Mouse (Mus musculus) embryonic facial prominence, embryonic 14.5 days (tissue): ENCODE measurements at regions not wholly inside any gene's neighbourhood (a gene's known extent, or its start where the extent isn't known, plus 50 kb on each side); places are given as distances from the start of the nearest gene placed in this dataset.

Source experiments
- ATAC-seq: fragments of 200-750 bp; cut with Nextera tagmentation; 2 replicates; pipeline ENCODE4 v1.8.0; 2017; ENCODE audit warnings: low read depth, moderate number of reproducible peaks, moderate TSS enrichment
- DNase-seq: peaks from one replicate; pipeline ENCODE4 v3.0.0-alpha.2; 2015; ENCODE audit warnings: low spot score
- H3K27ac ChIP-seq: fragments of 300-500 bp; sonication (generic); replicated peaks from 2 replicates; pipeline ENCODE4 v1.5.1; 2014; ENCODE audit warnings: low read depth, mild to moderate bottlenecking, low read length, moderate library complexity
- H3K27me3 ChIP-seq: fragments of 300-500 bp; sonication (generic); replicated peaks from 2 replicates; pipeline ENCODE4 v1.6.1; 2014; ENCODE audit warnings: low read length; ENCODE audit not compliant: control insufficient read depth, insufficient read depth
- H3K36me3 ChIP-seq: fragments of 300-500 bp; sonication (generic); 2 replicates; pipeline ENCODE4 v1.6.1; 2014; ENCODE audit warnings: low read length, mixed read lengths; ENCODE audit not compliant: control insufficient read depth, insufficient read depth
- H3K4me1 ChIP-seq: fragments of 300-500 bp; sonication (generic); 2 replicates; pipeline ENCODE4 v1.6.1; 2014; ENCODE audit warnings: antibody characterized with exemption, low read length; ENCODE audit not compliant: control insufficient read depth, insufficient read depth
- H3K4me2 ChIP-seq: fragments of 300-500 bp; sonication (generic); 2 replicates; pipeline ENCODE4 v1.6.1; 2014; ENCODE audit warnings: low read depth, mild to moderate bottlenecking, low read length, moderate library complexity, mixed read lengths
- H3K4me3 ChIP-seq: fragments of 300-500 bp; sonication (generic); 2 replicates; pipeline ENCODE4 v1.5.1; 2014; ENCODE audit warnings: low read depth, mild to moderate bottlenecking, low read length
- H3K9ac ChIP-seq: fragments of 300-500 bp; sonication (generic); 2 replicates; pipeline ENCODE4 v1.6.1; 2014; ENCODE audit warnings: low read depth, mild to moderate bottlenecking, low read length, moderate library complexity, mixed read lengths
- H3K9me3 ChIP-seq: fragments of 300-500 bp; sonication (generic); 2 replicates; pipeline ENCODE4 v1.6.1; 2016; ENCODE audit warnings: low read length; ENCODE audit not compliant: control insufficient read depth
- WGBS: fragments of 180-500 bp; shearing (Covaris S2); extraction: QIAGEN DNeasy Blood & Tissue Kit; methylation state at CpG from one replicate; pipeline ENCODE4 v1.1.7; 2014; 5-methylcytosine and 5-hydroxymethylcytosine counted together

DNA sequence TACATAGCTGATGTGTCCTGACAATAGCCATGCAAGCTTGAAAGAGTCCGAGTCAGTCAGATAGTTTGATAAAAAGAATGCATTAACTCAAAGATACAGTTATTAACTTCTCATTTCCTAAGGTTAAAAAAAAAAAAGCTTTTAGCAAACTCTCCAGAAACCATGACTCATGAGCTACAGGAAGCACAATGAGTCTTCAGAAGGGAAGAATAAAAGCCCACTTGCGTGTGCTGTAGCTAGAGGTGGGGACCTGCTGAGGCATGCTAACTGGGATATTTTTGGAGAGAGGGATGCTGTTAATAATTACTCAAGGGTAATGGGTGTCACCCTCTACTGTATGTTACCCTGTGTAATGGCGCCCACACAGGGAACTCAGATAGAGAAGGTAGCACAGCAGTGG, 147.0 kb downstream of the Utp6 start:
- Histone ChIP-seq H3K36me3 (no peaks in the 10 kb centered on the region), H3K9ac (no peak overlapping the region), H3K4me2 (no peak overlapping the region), H3K27ac (no peak overlapping the region), H3K27me3 (no peaks in the 10 kb centered on the region), H3K4me3 (no peak overlapping the region), H3K9me3 (no peaks in the 10 kb centered on the region), H3K4me1 (no peaks in the 10 kb centered on the region)
- no peak for ATAC-seq
- WGBS = 86% methylated on average over 3 of the region's 3 CpGs
- DNase-seq = no peak

DNA sequence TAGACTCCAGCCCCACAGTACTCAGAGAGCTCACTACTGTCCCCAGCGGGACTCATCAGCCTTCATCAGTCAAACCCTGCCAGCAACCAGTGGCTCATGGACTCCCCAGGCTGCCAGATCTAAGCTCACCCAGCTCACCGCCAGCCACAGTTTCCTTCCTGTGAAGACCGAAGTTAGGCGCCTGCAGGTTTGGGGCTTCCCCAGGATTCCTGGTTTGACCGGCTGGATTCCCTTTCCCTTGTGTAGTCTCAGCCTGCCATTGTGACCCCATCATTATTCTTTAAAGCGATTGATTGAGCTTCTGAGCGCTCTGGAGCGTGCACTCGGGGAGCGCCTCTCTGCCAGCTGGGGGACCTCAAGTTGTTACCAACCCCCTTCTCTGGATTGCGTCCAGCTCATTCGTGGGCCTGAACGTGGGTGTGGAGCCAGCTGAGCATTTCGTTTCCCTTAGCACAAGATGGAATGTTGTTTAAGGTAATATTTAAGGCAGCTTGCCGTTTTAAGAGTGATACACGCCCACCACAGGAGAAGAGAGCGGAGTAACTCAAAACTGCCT, 155.2 kb downstream of the Utp6 start:
- H3K4me2 ChIP-seq = peak overlapping the region; percentile 37
- H3K27me3 ChIP-seq = no peaks in the 10 kb centered on the region
- no peak overlapping the region for H3K4me3 ChIP-seq
- DNase-seq = peak; percentile 85
- ATAC-seq = peak; percentile 41
- H3K9me3 ChIP-seq = no peaks in the 10 kb centered on the region
- peaks cover 44% of the 10 kb centered on the region for H3K4me1 ChIP-seq
- H3K9ac ChIP-seq = no peak overlapping the region
- WGBS = 9% methylated on average over 16 of the region's 17 CpGs
- H3K27ac ChIP-seq = peak overlapping the region; percentile 86
- H3K36me3 ChIP-seq = no peaks in the 10 kb centered on the region

DNA sequence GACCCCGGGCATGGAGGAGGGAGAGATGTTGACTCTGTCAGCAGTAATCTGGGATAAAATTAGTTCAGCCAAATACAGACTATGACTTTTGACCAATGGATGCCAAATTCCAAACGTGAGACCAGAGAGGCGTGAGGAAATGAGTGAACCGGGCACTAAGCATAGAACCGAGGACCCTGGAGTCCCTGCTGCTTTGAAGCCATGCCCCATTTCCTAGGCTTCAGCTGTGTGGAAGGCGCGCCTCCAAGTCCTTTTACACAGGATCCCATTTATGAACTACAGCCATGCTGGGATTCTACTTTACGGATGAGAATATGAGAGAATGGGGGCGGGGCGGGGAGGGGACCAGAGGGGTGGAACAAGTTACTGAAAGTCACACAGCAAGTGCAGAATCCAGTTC, 155.8 kb downstream of the Utp6 start:
- peak overlapping the region; percentile 37 for H3K4me2 ChIP-seq
- 46% methylated on average over 10 of the region's 10 CpGs for WGBS

DNA sequence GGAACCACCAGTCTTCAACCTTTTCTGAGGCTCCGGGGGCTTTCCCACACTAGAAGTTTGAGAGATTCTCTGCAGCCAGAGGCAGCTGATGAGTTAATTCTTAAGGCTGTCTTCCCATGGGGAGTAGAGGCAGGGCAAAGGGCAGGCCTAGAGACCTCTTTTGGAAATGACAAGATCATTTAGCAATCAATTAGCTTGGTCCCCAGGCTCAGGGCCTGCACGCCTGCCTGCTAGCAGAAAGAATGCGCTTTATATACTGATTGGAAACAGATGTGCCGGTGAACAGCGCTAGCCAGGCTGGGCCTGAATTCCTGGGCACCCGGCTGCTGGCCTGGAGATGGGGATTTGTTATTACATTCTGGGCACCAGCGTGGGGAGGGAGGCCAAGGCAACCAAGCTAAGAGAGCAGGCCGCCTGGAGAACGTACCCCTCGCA, 156.2 kb downstream of the Utp6 start:
- no peak overlapping the region for H3K4me3 ChIP-seq
- no peak overlapping the region for H3K9ac ChIP-seq
- 14% methylated on average over 10 of the region's 10 CpGs for WGBS
- H3K27ac ChIP-seq = peak overlapping the region; percentile 86
- H3K9me3 ChIP-seq = no peaks in the 10 kb centered on the region
- ATAC-seq (peak; percentile 76), DNase-seq (peak; percentile 96)
- H3K4me2 ChIP-seq = 0 out of 2 replicates have a peak overlapping the region, but pooled peaks have one; percentile 37
- H3K36me3 ChIP-seq = no peaks in the 10 kb centered on the region
- H3K27me3 ChIP-seq = no peaks in the 10 kb centered on the region
- peaks cover 45% of the 10 kb centered on the region for H3K4me1 ChIP-seq

More for the DNA sequence above, 155.8 kb downstream of the Utp6 start:
- Histone ChIP-seq H3K4me3 (no peak overlapping the region), H3K4me1 (peaks cover 45% of the 10 kb centered on the region), H3K9me3 (no peaks in the 10 kb centered on the region), H3K9ac (no peak overlapping the region), H3K27me3 (no peaks in the 10 kb centered on the region), H3K36me3 (no peaks in the 10 kb centered on the region), H3K27ac (peak overlapping the region; percentile 86)
- DNase-seq = no peak
- peak; percentile 34 for ATAC-seq

DNA sequence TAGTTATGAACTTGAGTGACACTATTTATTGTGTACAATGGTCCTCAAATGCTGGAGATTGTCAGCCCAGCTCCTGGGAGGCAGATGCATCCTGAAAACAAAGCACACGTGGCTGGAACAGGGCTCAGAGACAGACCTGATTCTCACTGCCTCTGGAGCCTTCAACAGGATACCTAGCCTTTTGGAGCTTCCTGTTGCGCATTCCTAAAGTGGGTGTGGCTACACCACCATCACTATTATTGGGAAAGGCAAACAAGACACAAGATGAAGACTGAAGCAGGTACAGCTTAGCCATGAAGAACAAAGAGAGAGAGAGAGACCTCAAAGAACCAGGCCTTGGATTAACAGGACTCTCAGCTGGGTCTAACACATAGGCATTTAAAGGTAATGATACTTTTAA, 158.2 kb downstream of the Utp6 start:
- Histone ChIP-seq H3K9me3 (no peaks in the 10 kb centered on the region), H3K4me1 (peaks cover 47% of the 10 kb centered on the region)
- WGBS = 65% methylated on average over 2 of the region's 2 CpGs

DNA sequence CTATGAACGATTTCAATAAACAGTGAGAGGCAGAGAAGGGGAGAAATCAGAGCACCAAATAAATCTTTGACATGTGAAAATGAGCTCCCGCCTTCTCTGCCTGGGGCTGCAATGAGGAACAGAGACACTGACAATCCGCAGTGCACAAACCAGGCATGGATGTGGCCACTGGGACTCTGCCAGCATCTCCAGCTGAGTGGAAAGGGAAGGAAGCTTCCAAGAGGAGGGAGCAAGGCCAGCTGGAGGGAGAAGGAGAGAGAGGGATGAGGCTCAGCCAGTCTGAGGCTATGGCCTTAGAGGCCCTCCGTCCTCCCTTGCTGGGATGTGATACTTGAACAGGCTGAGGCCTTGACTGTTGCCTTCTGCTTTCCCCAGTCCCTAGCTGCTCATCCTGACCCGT, 159.2 kb downstream of the Utp6 start:
- H3K27me3 ChIP-seq = no peaks in the 10 kb centered on the region
- ATAC-seq (peak; percentile 51), DNase-seq (peak; percentile 92)
- 43% methylated on average over 5 of the region's 5 CpGs for WGBS
- H3K4me2 ChIP-seq = no peak overlapping the region
- no peaks in the 10 kb centered on the region for H3K36me3 ChIP-seq
- H3K27ac ChIP-seq = peak overlapping the region; percentile 36
- no peak overlapping the region for H3K9ac ChIP-seq
- peaks cover 47% of the 10 kb centered on the region for H3K4me1 ChIP-seq
- H3K9me3 ChIP-seq = no peaks in the 10 kb centered on the region
- no peak overlapping the region for H3K4me3 ChIP-seq

More for the DNA sequence above, 158.2 kb downstream of the Utp6 start:
- ATAC-seq = no peak
- no peak overlapping the region for H3K4me2 ChIP-seq
- DNase-seq = no peak
- no peaks in the 10 kb centered on the region for H3K36me3 ChIP-seq
- no peak overlapping the region for H3K27ac ChIP-seq
- no peaks in the 10 kb centered on the region for H3K27me3 ChIP-seq
- H3K9ac ChIP-seq = no peak overlapping the region
- H3K4me3 ChIP-seq = no peak overlapping the region

DNA sequence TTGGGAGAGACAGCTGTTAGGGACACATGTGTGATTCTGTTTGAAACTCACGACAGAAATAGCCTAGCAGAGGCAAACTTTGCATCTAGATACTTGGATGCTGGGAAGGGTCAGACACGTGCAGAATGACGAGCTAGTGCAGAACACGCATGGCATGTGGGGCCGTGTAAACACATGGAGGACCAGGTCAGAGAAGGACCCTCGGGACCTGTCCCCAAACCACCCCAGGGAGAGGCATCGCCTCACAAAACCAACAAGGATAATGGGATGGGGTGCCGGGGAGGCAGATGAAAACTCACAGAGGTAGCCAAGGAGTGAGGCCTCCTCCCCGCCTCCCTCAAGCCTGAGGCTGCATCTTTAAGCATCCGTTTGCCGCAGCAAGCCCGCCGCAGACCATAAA, 159.6 kb downstream of the Utp6 start:
- Histone ChIP-seq H3K4me2 (no peak overlapping the region; the same call in 1 of the 2 replicates), H3K4me3 (no peak overlapping the region), H3K27me3 (no peaks in the 10 kb centered on the region), H3K9ac (peak overlapping the region; percentile 11; the same call in 1 of the 2 replicates), H3K36me3 (no peaks in the 10 kb centered on the region), H3K27ac (peak overlapping the region; percentile 36), H3K9me3 (no peaks in the 10 kb centered on the region), H3K4me1 (peaks cover 45% of the 10 kb centered on the region)
- 53% methylated on average over 13 of the region's 13 CpGs for WGBS
- DNase-seq = no peak
- no peak for ATAC-seq

DNA sequence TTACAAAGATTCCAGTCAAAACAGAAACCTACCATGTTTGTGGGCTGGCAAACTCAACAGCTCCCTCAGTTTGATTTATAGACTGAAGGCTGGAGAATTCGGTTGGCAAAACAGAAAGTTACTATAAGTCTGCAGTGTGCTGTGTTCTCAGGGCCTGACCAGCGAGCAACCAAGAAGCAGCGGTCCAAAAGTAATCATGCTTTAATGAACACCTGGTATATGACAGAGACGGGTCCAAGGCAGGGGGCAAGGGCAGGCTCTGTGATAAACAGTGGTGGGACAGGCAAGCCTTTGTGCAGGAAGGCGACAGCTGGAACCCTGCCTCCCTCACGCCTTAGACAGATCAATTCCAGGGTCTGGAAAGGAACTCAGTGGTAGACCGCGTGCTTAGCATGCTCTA, 161.9 kb downstream of the Utp6 start:
- peak; percentile 10; the same call in 1 of the 2 replicates for ATAC-seq
- no peak overlapping the region for H3K4me3 ChIP-seq
- H3K9me3 ChIP-seq = no peaks in the 10 kb centered on the region
- no peak overlapping the region for H3K4me2 ChIP-seq
- no peaks in the 10 kb centered on the region for H3K36me3 ChIP-seq
- peaks cover 23% of the 10 kb centered on the region for H3K4me1 ChIP-seq
- WGBS = 45% methylated on average over 8 of the region's 8 CpGs
- no peaks in the 10 kb centered on the region for H3K27me3 ChIP-seq
- peak overlapping the region; percentile 16; the same call in 1 of the 2 replicates for H3K27ac ChIP-seq
- H3K9ac ChIP-seq = no peak overlapping the region
- no peak for DNase-seq

DNA sequence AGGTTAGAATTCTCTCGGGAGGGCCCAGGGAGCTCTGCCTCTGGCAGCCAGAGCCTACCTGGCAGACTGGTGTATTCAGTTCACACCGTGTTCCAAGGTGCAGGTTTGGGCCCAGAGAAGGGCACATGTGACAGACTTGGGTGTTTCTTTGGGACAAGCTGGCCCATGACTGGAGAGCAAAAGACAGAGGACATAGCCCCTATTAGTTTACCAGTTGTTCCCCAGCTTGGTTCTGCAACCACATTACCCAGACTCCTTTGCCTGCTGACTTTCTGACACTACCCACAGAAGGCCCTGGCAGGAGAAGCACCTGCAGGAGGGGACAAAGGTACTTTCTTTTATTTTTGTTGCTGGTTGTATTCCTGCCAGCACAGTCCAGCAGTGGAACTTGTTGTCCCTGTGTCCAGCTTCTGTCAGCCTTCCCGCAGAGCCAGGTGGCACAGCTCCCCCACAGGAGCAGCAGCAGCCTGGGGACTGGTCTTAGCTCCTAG, 173.9 kb downstream of the Utp6 start:
- Histone ChIP-seq H3K4me1 (peaks cover 20% of the 10 kb centered on the region), H3K9me3 (no peaks in the 10 kb centered on the region)

More for the DNA sequence above, 173.9 kb downstream of the Utp6 start:
- no peak for ATAC-seq
- no peak overlapping the region for H3K9ac ChIP-seq
- no peak overlapping the region for H3K4me3 ChIP-seq
- no peak for DNase-seq
- WGBS = 75% methylated on average over 3 of the region's 3 CpGs
- H3K4me2 ChIP-seq = no peak overlapping the region
- H3K36me3 ChIP-seq = no peaks in the 10 kb centered on the region
- no peak overlapping the region for H3K27ac ChIP-seq
- H3K27me3 ChIP-seq = no peaks in the 10 kb centered on the region
